In genomic region chr6:129229774-129230578, GRCm38 (mm10) we compare ENCODE assay signal across 9 mouse cellular contexts. TPM values are rescaled to one million over a fixed set of nuclear protein-coding genes. Genes with fewer than 3 reads are reported as not detected.
A peak's percentile ranks its signal among the peaks of the same experiment; 100 is the strongest.
DNase-seq lines count a peak whose midpoint lies in the region; ATAC-seq and TF ChIP-seq lines count a peak whose summit lies in the region.
"Had no signal": no experiment of that assay in that cellular context is flagged by ENCODE, and none has a peak within 500 bp of the region (broad histone marks: within the 10 kb centered on the region; RNA-seq: fewer than 3 reads in every experiment).

No protein-coding gene starts in this region.

- H3K4me2 ChIP-seq in limb, embryonic 13.5 days (replicated peaks): no peak overlapping the region
- H3K4me2 ChIP-seq in heart, embryonic 14.5 days (ENCODE audit: low read length): no peak overlapping the region
- no peak overlapping the region for H3K4me2 ChIP-seq in limb, embryonic 15.5 days
- H3K4me2 ChIP-seq: neural tube, embryonic 12.5 days had no signal

- TF ChIP-seq CTCF in small intestine, adult 2 months (IDR thresholded peaks at IDR 0.05; ENCODE audit: extremely low read depth, insufficient read length, insufficient replicate concordance, low read depth, low read length): no peak

- no peaks in the 10 kb centered on the region for H3K9me3 ChIP-seq in limb, embryonic 13.5 days
- no peaks in the 10 kb centered on the region for H3K9me3 ChIP-seq in limb, embryonic 10.5 days (replicated peaks)
- no peaks in the 10 kb centered on the region for H3K9me3 ChIP-seq in heart, embryonic 14.5 days (ENCODE audit: control insufficient read depth, low read length)
- H3K9me3 ChIP-seq in limb, embryonic 15.5 days: no peaks in the 10 kb centered on the region
- H3K9me3 ChIP-seq: neural tube, embryonic 12.5 days had no signal

- no peak for TF ChIP-seq POLR2A in small intestine, adult 2 months (IDR thresholded peaks at IDR 0.05; ENCODE audit: low read depth, low read length)

- H3K4me3 ChIP-seq in limb, embryonic 13.5 days: no peak overlapping the region
- H3K4me3 ChIP-seq in limb, embryonic 10.5 days: no peak overlapping the region
- no peak overlapping the region for H3K4me3 ChIP-seq in heart, embryonic 14.5 days (ENCODE audit: control insufficient read depth in 1 of 2, insufficient read depth in 1 of 2, low read depth in 1 of 2, low read length in 2 of 2)
- no peak overlapping the region for H3K4me3 ChIP-seq in limb, embryonic 15.5 days
- H3K4me3 ChIP-seq in small intestine, adult 2 months (ENCODE audit: low read depth, low read length): no peak overlapping the region
- H3K4me3 ChIP-seq: neural tube, embryonic 12.5 days had no signal

- H3K27me3 ChIP-seq in limb, embryonic 13.5 days: no peaks in the 10 kb centered on the region
- H3K27me3 ChIP-seq in limb, embryonic 10.5 days (ENCODE audit: low read depth, poor library complexity, severe bottlenecking): no peaks in the 10 kb centered on the region
- no peaks in the 10 kb centered on the region for H3K27me3 ChIP-seq in heart, embryonic 14.5 days (ENCODE audit: control insufficient read depth, insufficient read depth, low read length)
- H3K27me3 ChIP-seq in limb, embryonic 15.5 days: no peaks in the 10 kb centered on the region
- no peaks in the 10 kb centered on the region for H3K27me3 ChIP-seq in small intestine, adult 2 months (ENCODE audit: control insufficient read depth, insufficient read depth, low read length)
- H3K27me3 ChIP-seq: neural tube, embryonic 12.5 days had no signal

- ATAC-seq in limb, embryonic 13.5 days (ENCODE audit: low FRiP score, low read depth): peak; percentile 83
- peak; percentile 81 for ATAC-seq in heart, embryonic 14.5 days (ENCODE audit: insufficient number of reproducible peaks, insufficient read depth, low FRiP score, low read depth)
- peak; percentile 82 for ATAC-seq in limb, embryonic 15.5 days (ENCODE audit: insufficient number of reproducible peaks, low FRiP score, low TSS enrichment, low read depth)

- H3K36me3 ChIP-seq in limb, embryonic 13.5 days: no peaks in the 10 kb centered on the region
- H3K36me3 ChIP-seq in limb, embryonic 10.5 days: no peaks in the 10 kb centered on the region
- H3K36me3 ChIP-seq in heart, embryonic 14.5 days (ENCODE audit: control insufficient read depth, insufficient read depth, low read length): no peaks in the 10 kb centered on the region
- H3K36me3 ChIP-seq in limb, embryonic 15.5 days: no peaks in the 10 kb centered on the region
- peaks cover 21% of the 10 kb centered on the region for H3K36me3 ChIP-seq in small intestine, adult 2 months (ENCODE audit: control insufficient read depth, insufficient read depth, low read length)
- H3K36me3 ChIP-seq: neural tube, embryonic 12.5 days had no signal

- no peak overlapping the region for H3K9ac ChIP-seq in limb, embryonic 13.5 days
- no peak overlapping the region for H3K9ac ChIP-seq in heart, embryonic 14.5 days (ENCODE audit: low read length)
- H3K9ac ChIP-seq in limb, embryonic 15.5 days: no peak overlapping the region
- H3K9ac ChIP-seq: neural tube, embryonic 12.5 days had no signal

- DNase-seq in limb, embryonic 10.5 days (ENCODE audit: low spot score): no peak
- DNase-seq in brain, adult 2 months (ENCODE audit: low read depth, low spot score): peak; percentile 46
- no peak for DNase-seq in layer of hippocampus, adult 18-20 months (ENCODE audit: low spot score in 2 of 2)
- DNase-seq in thymus, postnatal 0 days (ENCODE audit: low spot score): no peak

- 61% methylated on average over 3 of the region's 3 CpGs for WGBS in limb, embryonic 13.5 days
- 85% methylated on average over 3 of the region's 3 CpGs for WGBS in limb, embryonic 10.5 days
- 50% methylated on average over 3 of the region's 3 CpGs for whole genome bisulfite sequencing in heart, embryonic 14.5 days
- WGBS in limb, embryonic 15.5 days: 35% methylated on average over 3 of the region's 3 CpGs
- 15% methylated on average over 3 of the region's 3 CpGs for WGBS in small intestine, adult 2 months

- peaks cover 9% of the 10 kb centered on the region; the same call in 1 of the 2 replicates for H3K4me1 ChIP-seq in limb, embryonic 13.5 days
- H3K4me1 ChIP-seq in limb, embryonic 10.5 days: no peaks in the 10 kb centered on the region
- peaks cover 4 to 8% of the 10 kb centered on the region in 2 experiments for H3K4me1 ChIP-seq in heart, embryonic 14.5 days (ENCODE audit: control insufficient read depth in 2 of 2, insufficient read depth in 2 of 2, low read length in 2 of 2)
- H3K4me1 ChIP-seq in limb, embryonic 15.5 days: peaks cover 18% of the 10 kb centered on the region
- peaks cover 32% of the 10 kb centered on the region for H3K4me1 ChIP-seq in small intestine, adult 2 months (ENCODE audit: control insufficient read depth, insufficient read depth, insufficient read length, low read length)
- H3K4me1 ChIP-seq: neural tube, embryonic 12.5 days had no signal

- H3K27ac ChIP-seq in limb, embryonic 13.5 days: peak overlapping the region; percentile 75
- H3K27ac ChIP-seq in limb, embryonic 10.5 days: no peak overlapping the region
- H3K27ac ChIP-seq in heart, embryonic 14.5 days (replicated peaks in 1 of 2; ENCODE audit: control insufficient read depth in 1 of 2, insufficient read depth in 1 of 2, low read depth in 2 of 2, low read length in 2 of 2): peak overlapping the region; percentile 86 to 89
- H3K27ac ChIP-seq in limb, embryonic 15.5 days: peak overlapping the region; percentile 90
- H3K27ac ChIP-seq in small intestine, adult 2 months (ENCODE audit: insufficient read depth, low read depth, low read length): peak overlapping the region; percentile 99
- H3K27ac ChIP-seq: neural tube, embryonic 12.5 days had no signal

RNA-seq across cellular contexts. Expression of gene Cd69, which starts 45.3 kb away (rescaled TPM):
- polyA plus RNA-seq in limb, embryonic 13.5 days (2015; fragmentation: Nextera tagmentation; extraction: Ambion mirVana): 0.08 and 0.11 TPM in 2 replicates
- polyA plus RNA-seq in limb, embryonic 10.5 days (2016; fragmentation: Nextera tagmentation; extraction: Ambion mirVana): 0.16 TPM in 1 of 2 replicates, not detected in the other
- polyA plus RNA-seq in heart, embryonic 14.5 days (2014; fragmentation: Nextera tagmentation; extraction: Ambion mirVana): 0.18 and 0.35 TPM in 2 replicates
- polyA plus RNA-seq in limb, embryonic 15.5 days (2015; fragmentation: Nextera tagmentation; extraction: Ambion mirVana): 0.13 and 0.56 TPM in 2 replicates
- polyA plus RNA-seq in small intestine, adult 2 months (2012; rRNA removed): 0.25 TPM in 1 of 2 replicates, not detected in the other
- not detected for total RNA-seq in layer of hippocampus, adult 18-20 months (2021)
- 53.2 and 58.8 TPM in 2 replicates for polyA plus RNA-seq in thymus, postnatal 0 days (2015; fragmentation: Nextera tagmentation; extraction: Ambion mirVana)
- polyA plus RNA-seq: neural tube, embryonic 12.5 days had no signal

RNA-seq across cellular contexts. Expression of gene Clec2d, which starts 49.6 kb away (rescaled TPM):
- polyA plus RNA-seq in limb, embryonic 13.5 days (2015; fragmentation: Nextera tagmentation; extraction: Ambion mirVana): 0.15 TPM in 1 of 2 replicates, not detected in the other
- not detected in 2 replicates for polyA plus RNA-seq in limb, embryonic 10.5 days (2016; fragmentation: Nextera tagmentation; extraction: Ambion mirVana)
- polyA plus RNA-seq in heart, embryonic 14.5 days (2014; fragmentation: Nextera tagmentation; extraction: Ambion mirVana): 0.38 and 0.39 TPM in 2 replicates
- 0.44 TPM in 1 of 2 replicates, not detected in the other for polyA plus RNA-seq in limb, embryonic 15.5 days (2015; fragmentation: Nextera tagmentation; extraction: Ambion mirVana)
- polyA plus RNA-seq in small intestine, adult 2 months (2012; rRNA removed): 15.4 and 20.9 TPM in 2 replicates
- total RNA-seq in layer of hippocampus, adult 18-20 months (2021): 1 to 10 TPM; 3.9 to 6.0 TPM
- polyA plus RNA-seq in thymus, postnatal 0 days (2015; fragmentation: Nextera tagmentation; extraction: Ambion mirVana): 2.9 and 3.1 TPM in 2 replicates
- polyA plus RNA-seq: neural tube, embryonic 12.5 days had no signal

Comparison
In these comparisons a context has a peak if more than half of its experiments do, and no peak if none do; other contexts are left out.
1. RNA of gene Cd69, which starts 45.3 kb away (polyA plus RNA-seq): 53.2 to 58.8 TPM in thymus, postnatal 0 days; 0.18 to 0.35 TPM in heart, embryonic 14.5 days, 0.25 TPM in small intestine, adult 2 months, 0.16 TPM in limb, embryonic 10.5 days, 0.13 to 0.56 TPM in limb, embryonic 15.5 days and 0.08 to 0.11 TPM in limb, embryonic 13.5 days; every median in the first group is over 10 times any median in the second.
2. Peak in every context shown above with its lines, with median percentiles within 50 percentile points of each other: ATAC-seq.